Mouse (Mus musculus) MEL (cell line): ENCODE results near the gene Atf3.

ENCODE experiments used
- CHD2 ChIP-seq: IDR thresholded peaks from 2 replicates; pipeline ENCODE4 v1.6.1; 2011; ENCODE audit warnings: low read length, improper control_type of control experiment
- CTCF ChIP-seq, 3 experiments: IDR thresholded peaks in 2 of 3; conservative IDR thresholded peaks in 1 of 3; 2 replicates each; pipeline ENCODE4 v1.5.1; 2011 to 2012; ENCODE audit warnings: low read length in 3 of 3, low read depth in 2 of 3, mild to moderate bottlenecking in 2 of 3, improper control_type of control experiment in 1 of 3, inconsistent platforms in 1 of 3, mixed read lengths in 1 of 3, moderate library complexity in 1 of 3; ENCODE audit not compliant: control insufficient read depth in 1 of 3, insufficient read depth in 1 of 3, poor library complexity in 1 of 3, severe bottlenecking in 1 of 3
- ELF1 ChIP-seq: IDR thresholded peaks from 2 replicates; pipeline ENCODE4 v1.6.1; 2014; ENCODE audit warnings: low read depth, mild to moderate bottlenecking, inconsistent platforms, low read length, improper control_type of control experiment, moderate library complexity
- JUND ChIP-seq: IDR thresholded peaks from 2 replicates; pipeline ENCODE4 v1.6.1; 2011; ENCODE audit warnings: low read depth, mild to moderate bottlenecking, improper control_type of control experiment, low read length
- UBTF ChIP-seq: IDR thresholded peaks from 2 replicates; pipeline ENCODE4 v1.6.1; 2012; ENCODE audit warnings: low read depth, mild to moderate bottlenecking, inconsistent platforms, low read length, improper control_type of control experiment, moderate library complexity, borderline replicate concordance; ENCODE audit not compliant: insufficient read depth
- USF1 ChIP-seq: IDR thresholded peaks from 2 replicates; pipeline ENCODE4 v1.6.1; 2014; ENCODE audit warnings: low read depth, mild to moderate bottlenecking, inconsistent platforms, low read length, improper control_type of control experiment, moderate library complexity
- ZKSCAN1 ChIP-seq: IDR thresholded peaks from 2 replicates; pipeline ENCODE4 v1.6.1; 2012; ENCODE audit warnings: low read depth, mild to moderate bottlenecking, inconsistent platforms, low read length, improper control_type of control experiment, moderate library complexity

GRCm38 (mm10) chr1:191140983-191141382, 76.9 kb downstream of the Atf3 start:
- TF ChIP-seq ZKSCAN1: no peak
- TF ChIP-seq JUND: no peak
- no peak for TF ChIP-seq CHD2
- no peak for TF ChIP-seq USF1
- TF ChIP-seq ELF1: no peak
- no peak for TF ChIP-seq CTCF (IDR thresholded peaks at IDR 0.05 in 2 of 3, conservative IDR thresholded peaks at IDR 0.05 in 1 of 3; ENCODE audit: control insufficient read depth in 1 of 3, insufficient read depth in 1 of 3, low read depth in 2 of 3, low read length in 3 of 3, poor library complexity in 1 of 3, severe bottlenecking in 1 of 3)
- no peak for TF ChIP-seq UBTF
